Mouse (Mus musculus) forebrain, embryonic 15.5 days (tissue): ENCODE data around the gene Nagpa. TPM values are rescaled to one million over a fixed set of nuclear protein-coding genes. Genes with fewer than 3 reads are reported as not detected.

Experiments used
- ATAC-seq: fragments of 200-750 bp; cut with Nextera tagmentation; replicated peaks from 2 replicates; pipeline ENCODE4 v1.8.0; 2017; ENCODE audit warnings: mild to moderate bottlenecking, moderate TSS enrichment, moderate library complexity
- H3K27ac ChIP-seq: fragments of 300-500 bp; sonication (generic); replicated peaks from 2 replicates; pipeline ENCODE4 v1.5.1; 2015; ENCODE audit warnings: mild to moderate bottlenecking, inconsistent platforms
- H3K27me3 ChIP-seq: fragments of 300-500 bp; sonication (generic); 2 replicates; pipeline ENCODE4 v1.6.1; 2015; ENCODE audit warnings: inconsistent platforms
- H3K36me3 ChIP-seq: fragments of 300-500 bp; sonication (generic); 2 replicates; pipeline ENCODE4 v1.6.1; 2015; ENCODE audit warnings: mild to moderate bottlenecking, inconsistent platforms
- H3K4me1 ChIP-seq: fragments of 300-500 bp; sonication (generic); 2 replicates; pipeline ENCODE4 v1.6.1; 2015; ENCODE audit warnings: inconsistent platforms
- H3K4me2 ChIP-seq: fragments of 300-500 bp; sonication (generic); replicated peaks from 2 replicates; pipeline ENCODE4 v1.6.1; 2015; ENCODE audit warnings: mild to moderate bottlenecking, inconsistent platforms
- H3K4me3 ChIP-seq: fragments of 300-500 bp; sonication (generic); 2 replicates; pipeline ENCODE4 v1.5.1; 2015; ENCODE audit warnings: mild to moderate bottlenecking, inconsistent platforms
- H3K9ac ChIP-seq: fragments of 300-500 bp; sonication (generic); replicated peaks from 2 replicates; pipeline ENCODE4 v1.6.1; 2015; ENCODE audit warnings: mild to moderate bottlenecking, inconsistent platforms
- H3K9me3 ChIP-seq: fragments of 300-500 bp; sonication (generic); 2 replicates; pipeline ENCODE4 v1.6.1; 2016; ENCODE audit warnings: inconsistent platforms
- WGBS: fragments of 180-500 bp; shearing (Covaris S2); methylation state at CpG from one replicate; pipeline ENCODE4 v1.1.7; 2015; ENCODE audit warnings: mixed read lengths; 5-methylcytosine and 5-hydroxymethylcytosine counted together
- polyA plus RNA-seq: library from polyadenylated mRNA; unstranded; fragments of >200 nt; fragmentation: Nextera tagmentation; extraction: Ambion mirVana; gene quantifications from 2 replicates; pipeline ENCODE4 v1.2.1, GENCODE M21; 2015

The Nagpa gene
- polyA plus RNA-seq, 1 experiment from 2014 or later: 11.6 TPM

GRCm38 (mm10) chr16:5221403-5221802 lies 17.6 kb upstream of the Nagpa start:
- H3K27ac ChIP-seq: no peak overlapping the region
- WGBS: 52% methylated on average over 4 of the region's 4 CpGs
- no peaks in the 10 kb centered on the region for H3K9me3 ChIP-seq
- H3K9ac ChIP-seq: no peak overlapping the region
- H3K27me3 ChIP-seq: peaks cover 3% of the 10 kb centered on the region
- ATAC-seq: no peak
- no peak overlapping the region for H3K4me3 ChIP-seq
- H3K4me1 ChIP-seq: no peaks in the 10 kb centered on the region
- no peaks in the 10 kb centered on the region for H3K36me3 ChIP-seq
- no peak overlapping the region for H3K4me2 ChIP-seq

DNA sequence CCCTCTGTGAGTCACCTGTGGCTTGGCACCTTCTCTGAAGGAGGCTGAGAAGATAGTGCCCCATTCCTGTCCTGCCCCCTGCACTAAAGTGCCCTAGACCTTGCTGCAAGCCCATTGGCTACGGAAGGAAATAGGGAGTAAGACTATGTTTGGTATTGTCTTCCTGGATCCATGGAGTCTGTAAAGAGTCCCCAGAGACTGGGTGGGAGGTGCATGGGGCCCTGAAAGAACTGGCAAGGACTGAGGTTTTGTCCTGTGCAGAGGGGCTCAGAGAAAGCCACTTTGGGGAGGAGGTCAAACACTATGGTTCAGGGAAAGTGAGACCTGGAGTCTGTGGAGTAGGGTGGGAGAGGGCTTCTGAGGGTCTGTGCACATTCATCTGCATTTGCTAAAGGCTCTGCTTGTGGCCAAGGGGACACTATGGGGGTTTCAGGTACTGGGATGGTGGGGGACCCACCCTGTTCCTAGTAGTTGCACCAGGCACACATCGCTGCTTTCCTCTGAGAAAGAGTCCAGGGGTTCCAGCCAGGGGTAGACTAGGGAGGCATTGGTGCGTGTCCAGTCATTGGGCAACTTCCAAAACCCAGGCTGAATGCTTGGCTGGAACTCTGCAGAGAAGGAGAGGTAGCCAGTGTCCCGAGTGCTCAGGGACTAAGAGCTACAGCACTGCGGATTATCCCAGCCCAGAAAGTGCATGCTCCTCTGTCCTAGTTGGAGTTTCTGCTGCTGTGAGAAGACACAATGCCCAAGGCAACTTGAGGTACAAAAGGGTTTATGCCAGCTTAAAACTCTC lies 13.7 kb upstream of the Nagpa start:
- 65% methylated on average over 5 of the region's 5 CpGs for WGBS
- no peak overlapping the region for H3K4me3 ChIP-seq
- no peaks in the 10 kb centered on the region for H3K36me3 ChIP-seq
- no peak for ATAC-seq
- H3K4me1 ChIP-seq: no peaks in the 10 kb centered on the region
- no peak overlapping the region for H3K27ac ChIP-seq
- H3K9ac ChIP-seq: no peak overlapping the region
- no peak overlapping the region for H3K4me2 ChIP-seq
- H3K9me3 ChIP-seq: no peaks in the 10 kb centered on the region
- peaks cover 3% of the 10 kb centered on the region for H3K27me3 ChIP-seq

DNA sequence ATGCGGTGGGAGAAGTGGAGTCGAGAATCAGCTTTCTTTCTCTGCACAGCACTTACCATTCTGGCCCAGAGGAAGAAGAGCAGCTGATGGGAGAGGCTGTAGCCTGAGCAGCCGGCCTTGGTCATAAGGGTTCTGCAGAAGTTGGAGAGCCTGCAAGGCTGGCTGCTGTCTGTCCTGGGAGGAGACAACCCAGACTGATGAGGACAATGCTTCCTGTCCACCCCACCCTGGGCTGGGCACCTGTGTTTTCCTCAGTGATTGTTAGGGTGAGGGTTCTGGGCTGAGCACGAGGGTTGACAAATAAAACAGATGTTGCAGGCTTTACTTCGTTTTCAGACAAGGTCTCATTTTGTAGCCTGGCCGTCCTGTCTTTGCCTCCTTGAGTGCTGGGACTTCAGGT lies 12.9 kb upstream of the Nagpa start:
- Histone ChIP-seq H3K36me3 (no peaks in the 10 kb centered on the region), H3K27ac (no peak overlapping the region), H3K4me1 (no peaks in the 10 kb centered on the region), H3K4me3 (no peak overlapping the region), H3K4me2 (no peak overlapping the region), H3K27me3 (peaks cover 3% of the 10 kb centered on the region), H3K9ac (no peak overlapping the region), H3K9me3 (no peaks in the 10 kb centered on the region)
- ATAC-seq: no peak
- 70% methylated on average over 6 of the region's 6 CpGs for WGBS

DNA sequence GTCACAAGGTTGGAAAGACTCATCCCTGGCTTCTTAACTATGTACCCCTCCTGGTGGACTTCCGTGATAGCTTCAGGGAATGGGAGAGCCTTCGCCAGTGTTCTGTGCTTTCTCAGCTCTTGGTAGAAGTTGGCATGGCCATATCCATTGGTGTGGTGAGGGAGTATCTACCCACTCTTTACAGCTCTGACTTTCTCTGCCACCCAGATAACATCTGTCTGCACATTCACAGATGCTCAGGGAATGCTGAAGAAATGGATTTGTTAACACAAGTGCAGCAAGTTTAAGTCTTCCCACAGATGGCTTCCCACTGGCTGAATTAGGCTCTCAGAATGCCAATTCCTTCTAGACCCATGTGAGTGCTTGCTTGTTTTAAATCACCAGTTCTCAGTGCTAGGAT lies 10.3 kb upstream of the Nagpa start:
- Histone ChIP-seq H3K4me1 (no peaks in the 10 kb centered on the region), H3K4me3 (no peak overlapping the region), H3K9me3 (no peaks in the 10 kb centered on the region), H3K36me3 (no peaks in the 10 kb centered on the region), H3K27me3 (peaks cover 3% of the 10 kb centered on the region; the same call in 1 of the 2 replicates), H3K4me2 (no peak overlapping the region), H3K9ac (no peak overlapping the region), H3K27ac (no peak overlapping the region)
- WGBS: 82% methylated on average over 2 of the region's 2 CpGs
- no peak for ATAC-seq

- Histone ChIP-seq H3K4me1 (no peaks in the 10 kb centered on the region), H3K4me3 (no peak overlapping the region), H3K27me3 (no peaks in the 10 kb centered on the region), H3K27ac (no peak overlapping the region), H3K9me3 (no peaks in the 10 kb centered on the region), H3K9ac (no peak overlapping the region), H3K36me3 (no peaks in the 10 kb centered on the region), H3K4me2 (no peak overlapping the region)
- no peak for ATAC-seq
- 84% methylated on average over 3 of the region's 3 CpGs for WGBS
Observed at GRCm38 (mm10) chr16:5212150-5212549, 8.3 kb upstream of the Nagpa start.

DNA sequence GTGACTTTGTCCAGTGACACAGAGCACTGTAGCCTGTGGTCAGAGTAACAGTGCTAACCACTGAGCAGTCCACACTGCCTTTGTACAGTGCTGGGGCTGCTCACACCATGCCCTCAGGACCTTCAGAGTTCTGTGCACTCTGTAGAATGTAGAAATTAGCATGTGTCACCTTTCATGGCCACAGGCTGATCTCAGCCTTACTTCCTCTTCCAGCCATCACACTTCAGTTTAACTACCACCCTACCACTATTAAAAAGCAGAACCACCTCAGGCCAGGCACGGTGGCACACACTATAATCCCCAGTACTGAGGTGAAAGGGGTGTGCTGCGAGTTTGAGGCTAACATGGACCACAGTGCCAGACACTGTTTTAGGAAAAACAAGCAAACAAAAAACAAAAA lies 6.6 kb upstream of the Nagpa start:
- Histone ChIP-seq H3K4me2 (no peak overlapping the region), H3K9me3 (no peaks in the 10 kb centered on the region), H3K9ac (no peak overlapping the region), H3K4me1 (no peaks in the 10 kb centered on the region), H3K4me3 (no peak overlapping the region), H3K27me3 (no peaks in the 10 kb centered on the region), H3K36me3 (no peaks in the 10 kb centered on the region), H3K27ac (no peak overlapping the region)
- no peak for ATAC-seq
- WGBS: 73% methylated on average over 2 of the region's 2 CpGs

- Histone ChIP-seq H3K27ac (no peak overlapping the region), H3K4me3 (no peak overlapping the region), H3K27me3 (peaks cover 3% of the 10 kb centered on the region; the same call in 1 of the 2 replicates), H3K9me3 (no peaks in the 10 kb centered on the region), H3K9ac (no peak overlapping the region), H3K4me2 (no peak overlapping the region), H3K4me1 (peaks cover 17% of the 10 kb centered on the region), H3K36me3 (no peaks in the 10 kb centered on the region)
- 72% methylated on average over 5 of the region's 5 CpGs for WGBS
- ATAC-seq: no peak
Observed at GRCm38 (mm10) chr16:5206051-5206450, 2.2 kb upstream of the Nagpa start.

DNA sequence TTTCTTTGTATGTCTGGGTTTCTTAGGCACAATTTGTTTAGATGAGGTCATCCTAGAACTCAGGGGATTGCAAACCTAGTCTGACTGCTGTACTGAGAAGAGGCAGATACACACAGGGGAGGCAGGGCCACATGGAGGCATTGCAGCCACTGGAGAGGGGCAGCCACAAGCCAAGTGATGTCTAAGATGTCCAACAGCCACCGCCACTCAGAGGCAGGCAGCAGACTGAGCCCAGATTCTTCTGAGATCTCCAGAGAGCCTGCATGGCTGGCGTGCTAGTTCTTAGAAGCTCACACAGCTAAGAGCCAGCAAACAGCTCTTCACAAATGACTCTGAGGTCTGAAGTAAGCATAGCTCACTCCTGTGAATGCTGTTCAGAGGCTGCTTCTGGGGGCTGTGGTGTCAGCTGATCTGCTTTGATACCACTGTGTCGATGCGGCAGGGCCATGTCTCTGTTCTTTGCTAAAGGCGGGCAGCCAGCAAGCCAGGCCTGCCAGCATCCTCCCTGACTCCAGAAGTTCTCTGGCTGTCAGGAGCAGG lies 1.7 kb upstream of the Nagpa start:
- no peaks in the 10 kb centered on the region for H3K36me3 ChIP-seq
- no peaks in the 10 kb centered on the region for H3K9me3 ChIP-seq
- H3K27ac ChIP-seq: no peak overlapping the region
- 86% methylated on average over 5 of the region's 5 CpGs for WGBS
- peaks cover 17% of the 10 kb centered on the region for H3K4me1 ChIP-seq
- ATAC-seq: no peak
- H3K4me3 ChIP-seq: no peak overlapping the region
- no peak overlapping the region for H3K4me2 ChIP-seq
- H3K27me3 ChIP-seq: peaks cover 3% of the 10 kb centered on the region; the same call in 1 of the 2 replicates
- H3K9ac ChIP-seq: no peak overlapping the region

DNA sequence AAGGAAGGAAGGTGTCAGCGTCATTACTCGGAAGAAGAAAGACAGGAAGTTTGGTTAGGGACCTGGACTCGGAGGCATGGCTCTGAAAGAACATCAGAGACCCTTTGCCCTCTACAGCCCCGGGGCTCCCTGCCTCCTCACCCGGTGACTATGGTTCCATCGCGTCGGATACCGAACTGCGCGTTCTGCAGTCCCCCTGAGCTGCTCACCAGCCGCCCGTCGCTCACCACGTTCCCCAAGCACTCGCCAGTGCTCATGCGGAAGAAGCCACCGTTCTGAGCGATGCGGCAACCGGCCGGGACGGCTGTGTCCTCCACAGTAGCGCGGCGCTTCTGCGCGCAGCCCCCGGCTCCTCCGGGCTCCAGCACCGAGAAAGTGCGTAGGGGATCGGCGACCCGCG lies 612 bp downstream of the Nagpa start:
- H3K27ac ChIP-seq: 0 out of 2 replicates have a peak overlapping the region, but pooled peaks have one; percentile 33
- H3K4me2 ChIP-seq: peak overlapping the region; percentile 96
- H3K4me3 ChIP-seq: peak overlapping the region; percentile 71
- peaks cover 17% of the 10 kb centered on the region for H3K4me1 ChIP-seq
- peaks cover 3% of the 10 kb centered on the region; the same call in 1 of the 2 replicates for H3K27me3 ChIP-seq
- ATAC-seq: peak; percentile 53
- WGBS: 2% methylated on average over 36 of the region's 36 CpGs
- H3K9me3 ChIP-seq: no peaks in the 10 kb centered on the region
- H3K9ac ChIP-seq: peak overlapping the region; percentile 54
- no peaks in the 10 kb centered on the region for H3K36me3 ChIP-seq

DNA sequence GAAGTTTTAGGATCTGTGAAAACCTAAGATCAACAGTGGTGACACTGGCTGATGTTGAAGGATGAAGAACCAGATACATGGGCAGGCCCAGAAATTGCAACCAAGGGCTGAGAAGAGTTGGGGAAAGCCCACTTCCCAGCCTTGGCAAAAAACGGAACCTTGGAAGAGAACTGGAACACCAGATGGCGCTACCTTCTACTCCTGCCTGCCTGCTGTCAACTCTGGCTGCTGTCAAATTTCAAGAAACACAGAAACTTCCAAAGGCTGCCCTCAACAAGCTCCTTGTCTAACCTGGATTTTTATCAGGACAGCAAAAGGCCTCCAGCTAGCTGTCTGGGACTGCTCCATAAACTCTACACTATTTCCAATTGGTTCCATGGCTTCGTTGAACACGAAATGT lies 1.1 kb downstream of the Nagpa start:
- no peaks in the 10 kb centered on the region for H3K9me3 ChIP-seq
- no peaks in the 10 kb centered on the region for H3K36me3 ChIP-seq
- H3K4me3 ChIP-seq: peak overlapping the region; percentile 71
- no peak overlapping the region for H3K9ac ChIP-seq
- H3K4me1 ChIP-seq: peaks cover 17% of the 10 kb centered on the region
- WGBS: 17% methylated on average over 4 of the region's 4 CpGs
- no peak for ATAC-seq
- peaks cover 3% of the 10 kb centered on the region; the same call in 1 of the 2 replicates for H3K27me3 ChIP-seq
- no peak overlapping the region for H3K27ac ChIP-seq
- peak overlapping the region; percentile 96 for H3K4me2 ChIP-seq

DNA sequence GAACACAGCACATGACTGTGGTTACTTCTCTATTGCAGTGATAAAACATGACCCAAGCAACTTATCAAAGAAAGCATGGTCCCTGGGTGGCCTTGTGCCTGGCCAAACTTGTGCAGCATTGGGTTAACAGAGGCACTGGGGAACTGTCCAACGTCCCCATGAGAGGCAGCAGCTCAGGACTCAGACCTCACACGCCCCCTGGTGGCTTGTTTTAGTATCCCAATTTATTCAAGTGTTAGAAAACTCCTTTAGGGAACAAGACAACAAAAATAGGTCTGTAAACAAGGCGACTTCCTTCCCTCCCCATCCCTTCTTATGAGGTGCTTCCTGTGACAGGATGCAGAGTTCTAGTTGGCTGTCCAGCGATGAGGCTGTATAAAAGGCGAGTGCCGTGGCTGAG lies 8.7 kb downstream of the Nagpa start:
- Histone ChIP-seq H3K27me3 (no peaks in the 10 kb centered on the region), H3K4me3 (no peak overlapping the region)
- ATAC-seq: no peak; the same call in 1 of the 2 replicates

DNA sequence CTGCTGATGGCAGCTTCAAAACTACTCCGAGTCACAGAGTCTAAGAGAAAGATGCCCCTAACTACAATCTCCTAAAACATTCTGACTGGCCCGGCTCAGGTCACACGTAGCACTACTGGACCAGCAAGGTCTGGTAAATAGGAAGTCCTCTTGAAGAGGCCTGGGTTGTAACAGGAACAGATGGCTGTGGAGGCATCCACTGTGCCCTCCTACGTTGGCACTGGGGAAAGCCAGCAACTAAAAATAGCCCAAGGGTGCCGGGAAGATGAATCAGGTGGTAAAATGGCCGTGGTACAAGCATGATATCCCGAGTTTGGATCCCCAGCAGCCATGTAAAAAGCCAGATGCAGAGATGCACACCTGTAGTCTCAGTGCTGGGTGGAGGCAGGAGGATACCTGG lies 17.6 kb downstream of the Nagpa start:
- ATAC-seq: no peak
- Histone ChIP-seq H3K27me3 (no peaks in the 10 kb centered on the region), H3K9ac (no peak overlapping the region), H3K4me3 (no peak overlapping the region), H3K9me3 (no peaks in the 10 kb centered on the region), H3K4me1 (no peaks in the 10 kb centered on the region), H3K36me3 (no peaks in the 10 kb centered on the region), H3K27ac (no peak overlapping the region), H3K4me2 (no peak overlapping the region)
- WGBS: 79% methylated on average over 7 of the region's 7 CpGs

More for the DNA sequence above, 8.7 kb downstream of the Nagpa start:
- no peak overlapping the region for H3K27ac ChIP-seq
- no peaks in the 10 kb centered on the region for H3K4me1 ChIP-seq
- WGBS: 31% methylated on average over 6 of the region's 6 CpGs
- H3K36me3 ChIP-seq: no peaks in the 10 kb centered on the region
- H3K9ac ChIP-seq: no peak overlapping the region
- no peaks in the 10 kb centered on the region for H3K9me3 ChIP-seq
- no peak overlapping the region for H3K4me2 ChIP-seq
